Mouse (Mus musculus) G1E (cell line): ENCODE measurements around the gene N4bp2l1. TPM values are rescaled to one million over a fixed set of nuclear protein-coding genes. Genes with fewer than 3 reads are reported as not detected.
A peak's percentile ranks its signal among the peaks of the same experiment; 100 is the strongest.
"Not testable (repeated sequence)": the region's sequence is repeated elsewhere in the genome, so short reads cannot be mapped to it uniquely, and the experiment has no call there.

Experiments used
- ATAC-seq: 2 replicates; pipeline ENCODE4 v1.8.0; 2016; ENCODE audit warnings: mild to moderate bottlenecking; ENCODE audit not compliant: insufficient number of reproducible peaks, poor library complexity, low FRiP score, severe bottlenecking; ENCODE audit errors: extremely low read depth
- DNase-seq: peaks from one replicate; pipeline ENCODE4 v3.0.0; 2012; ENCODE audit warnings: low spot score
- H3K27me3 ChIP-seq: 2 replicates; pipeline ENCODE4 v1.6.1; 2012; ENCODE audit warnings: mild to moderate bottlenecking, low read length, inconsistent platforms; ENCODE audit not compliant: insufficient read depth
- H3K36me3 ChIP-seq: replicated peaks from 2 replicates; pipeline ENCODE3; 2012; ENCODE audit warnings: mild to moderate bottlenecking, inconsistent platforms
- H3K4me1 ChIP-seq: 2 replicates; pipeline ENCODE4 v1.6.1; 2012; ENCODE audit warnings: low read depth, low read length, inconsistent platforms, mixed read lengths; ENCODE audit not compliant: insufficient read depth
- H3K4me3 ChIP-seq: 2 replicates; pipeline ENCODE4 v1.5.1; 2012; ENCODE audit warnings: low read depth, mild to moderate bottlenecking, inconsistent platforms, low read length, moderate library complexity, mixed read lengths
- H3K9me3 ChIP-seq: replicated peaks from 2 replicates; pipeline ENCODE4 v1.6.1; 2012; ENCODE audit warnings: inconsistent platforms
- CTCF ChIP-seq: IDR thresholded peaks from 2 replicates; pipeline ENCODE4 v1.5.1; 2012; ENCODE audit warnings: low read depth, low read length, inconsistent platforms, mixed read lengths
- GATA1 ChIP-seq: IDR thresholded peaks from 2 replicates; pipeline ENCODE4 v1.6.1; 2012; ENCODE audit warnings: borderline replicate concordance, low read length, inconsistent platforms, mixed read lengths
- GATA2 ChIP-seq: IDR thresholded peaks from 2 replicates; pipeline ENCODE4 v1.6.1; 2012; ENCODE audit warnings: low read depth, low read length, inconsistent platforms, borderline replicate concordance
- POLR2AphosphoS5 ChIP-seq: IDR thresholded peaks from 2 replicates; pipeline ENCODE4 v1.6.1; 2012; ENCODE audit warnings: low read depth, low read length, inconsistent platforms; ENCODE audit not compliant: insufficient replicate concordance
- TAL1 ChIP-seq: conservative IDR thresholded peaks from 2 replicates; pipeline ENCODE4 v1.6.1; 2012; ENCODE audit warnings: low read depth, low read length, inconsistent platforms, mixed read lengths
- polyA plus RNA-seq: library from polyadenylated mRNA; stranded (reverse); fragments of >175 nt; gene quantifications from 2 replicates; pipeline ENCODE4 v1.2.3, GENCODE M21; 2012
- total RNA-seq, 2 experiments: library from RNA; stranded (forward) in 1 of 2; stranded (reverse) in 1 of 2; fragments of 200-1000 nt in 1 of 2; fragments of >200 nt in 1 of 2; fragmentation: Nextera tagmentation in 1 of 2; gene quantifications; 2 replicates each; pipeline ENCODE4 v1.2.3; 2014 to 2017

The N4bp2l1 gene
- total RNA-seq (2014; fragmentation: Nextera tagmentation), result 9.1 and 12.0 TPM in 2 replicates
- total RNA-seq (2017), result 5.5 and 7.5 TPM in 2 replicates
- 4.0 and 4.6 TPM in 2 replicates for polyA plus RNA-seq

DNA sequence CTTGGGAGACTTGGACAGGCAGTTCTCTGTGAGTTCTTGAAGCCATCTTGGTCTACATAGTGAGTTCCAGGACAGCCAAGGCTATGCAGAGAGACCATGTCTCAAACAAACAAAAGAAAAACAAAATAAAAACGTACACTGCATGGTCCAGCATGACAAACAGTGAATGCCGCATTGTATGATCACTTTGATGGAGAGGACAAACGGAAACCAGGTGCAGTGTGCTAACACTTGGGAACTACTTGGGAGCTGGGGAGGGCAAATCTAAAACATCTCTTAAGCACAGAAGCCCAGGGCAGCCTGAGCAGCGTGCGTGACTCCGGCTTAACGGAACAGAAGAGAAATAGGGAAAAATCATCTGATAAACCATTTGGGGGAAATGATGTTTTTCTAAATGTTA, at the start of gene N4bp2l1:
Gene N4bp2l1 (minus strand): TSS at position 101 of the 400 bp plus-strand sequence.
- DNase-seq, result no peak
- no peak within 1 kb of the TSS for H3K4me3 ChIP-seq
- ATAC-seq, result no peak
- peaks cover 7% of the 10 kb centered on the region for H3K9me3 ChIP-seq
- H3K4me1 ChIP-seq, result peaks cover 62% of the 10 kb centered on the region
- peaks cover 28% of the 10 kb centered on the region for H3K27me3 ChIP-seq
- peaks cover 1% of the 10 kb centered on the region for H3K36me3 ChIP-seq
- no peak for TF ChIP-seq CTCF
- TF ChIP-seq GATA1, result no peak
- no peak for TF ChIP-seq GATA2
- no peak for TF ChIP-seq TAL1
- no peak for TF ChIP-seq POLR2AphosphoS5

DNA sequence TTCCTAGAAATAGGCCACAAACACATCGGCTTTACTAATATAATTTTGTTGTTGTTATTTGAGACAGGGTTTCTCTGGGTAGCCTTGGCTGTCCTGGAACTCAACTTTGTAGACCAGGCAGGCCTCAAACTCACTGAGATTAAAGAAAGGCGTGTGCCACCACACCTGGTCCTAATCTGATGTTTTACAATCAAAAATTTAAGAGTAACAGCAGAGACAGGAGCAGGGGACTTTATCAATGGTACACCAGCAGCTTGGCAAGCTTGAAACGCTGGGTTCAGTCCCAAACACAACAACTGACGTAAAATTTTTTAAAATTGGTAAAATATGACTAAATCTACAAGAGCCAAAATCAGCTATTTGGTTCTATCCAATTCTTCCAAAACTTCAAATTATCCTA, 47.9 kb upstream of the N4bp2l1 start:
- no peaks in the 10 kb centered on the region for H3K9me3 ChIP-seq
- H3K27me3 ChIP-seq, result no peaks in the 10 kb centered on the region
- no peak overlapping the region for H3K4me3 ChIP-seq
- DNase-seq (no peak), ATAC-seq (no peak)
- TF ChIP-seq POLR2AphosphoS5, result no peak
- TF ChIP-seq CTCF, result no peak
- TF ChIP-seq GATA2, result no peak
- TF ChIP-seq TAL1, result no peak
- no peak for TF ChIP-seq GATA1
- peaks cover 5% of the 10 kb centered on the region; the same call in 1 of the 2 replicates for H3K4me1 ChIP-seq
- H3K36me3 ChIP-seq, result peaks cover 61% of the 10 kb centered on the region

- DNase-seq, H3K4me1 ChIP-seq, H3K27me3 ChIP-seq, H3K9me3 ChIP-seq, H3K4me3 ChIP-seq, ATAC-seq: not testable (repeated sequence)
- peaks cover 56% of the 10 kb centered on the region for H3K36me3 ChIP-seq
These were observed 46.4 kb upstream of the N4bp2l1 start for GRCm38 (mm10) chr5:150643390-150643789.

- no peak overlapping the region for H3K4me3 ChIP-seq
- H3K4me1 ChIP-seq, result peaks cover 5% of the 10 kb centered on the region; the same call in 1 of the 2 replicates
- ATAC-seq (no peak), DNase-seq (no peak)
- H3K27me3 ChIP-seq, result no peaks in the 10 kb centered on the region
- H3K9me3 ChIP-seq, result no peaks in the 10 kb centered on the region
- TF ChIP-seq POLR2AphosphoS5 (no peak), GATA1 (no peak), GATA2 (no peak), TAL1 (no peak), CTCF (no peak)
- H3K36me3 ChIP-seq, result peaks cover 63% of the 10 kb centered on the region
These were observed 44.5 kb upstream of the N4bp2l1 start for GRCm38 (mm10) chr5:150641440-150641839.

DNA sequence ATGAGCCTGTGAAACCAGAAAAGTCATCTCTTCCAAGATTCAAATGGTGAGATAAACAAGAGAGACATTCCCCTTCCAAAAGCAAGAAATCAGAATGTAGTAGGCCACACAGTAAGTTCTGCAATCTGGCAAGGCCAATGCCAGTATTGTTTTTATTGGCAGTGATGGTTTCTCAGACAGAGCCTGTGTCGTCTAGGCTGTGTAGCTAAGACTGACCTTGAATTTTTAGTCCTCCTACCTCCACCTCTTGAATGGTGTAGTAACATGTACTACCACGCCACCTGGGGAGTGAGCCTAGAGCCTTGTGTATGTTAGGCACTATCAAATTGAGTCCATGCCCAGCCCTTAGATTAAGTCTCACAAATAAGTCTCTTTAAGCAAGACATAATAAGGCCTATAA, 32.7 kb upstream of the N4bp2l1 start:
- Histone ChIP-seq H3K4me3 (no peak overlapping the region), H3K4me1 (no peaks in the 10 kb centered on the region), H3K36me3 (peaks cover 52% of the 10 kb centered on the region), H3K9me3 (no peaks in the 10 kb centered on the region), H3K27me3 (no peaks in the 10 kb centered on the region)
- no peak for TF ChIP-seq TAL1
- TF ChIP-seq GATA2, result no peak
- TF ChIP-seq CTCF, result no peak
- no peak for TF ChIP-seq GATA1
- DNase-seq (no peak), ATAC-seq (no peak)

DNA sequence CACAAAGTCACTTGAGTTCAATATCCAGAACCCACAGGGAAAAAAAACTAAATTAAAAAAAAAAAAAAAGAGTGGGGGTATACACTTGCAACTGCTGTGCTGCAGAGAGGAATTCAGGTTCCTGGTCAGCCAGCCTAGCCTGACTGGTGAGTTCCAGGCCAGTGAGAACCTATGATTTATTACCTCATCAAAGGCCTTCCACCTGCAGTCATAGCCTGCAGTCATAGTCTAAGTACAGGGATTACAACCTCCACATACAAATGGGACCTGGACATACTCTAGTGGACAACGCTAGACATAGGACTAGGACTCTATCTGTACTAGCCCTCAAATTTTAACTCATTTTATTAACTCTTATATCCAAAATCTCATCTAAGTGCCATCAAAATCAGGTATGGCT, 32.3 kb upstream of the N4bp2l1 start:
- Histone ChIP-seq H3K4me3 (no peak overlapping the region), H3K27me3 (no peaks in the 10 kb centered on the region), H3K9me3 (no peaks in the 10 kb centered on the region), H3K36me3 (peaks cover 50% of the 10 kb centered on the region), H3K4me1 (no peaks in the 10 kb centered on the region)
- DNase-seq (no peak), ATAC-seq (no peak)
- no peak for TF ChIP-seq GATA2
- TF ChIP-seq POLR2AphosphoS5, result no peak
- no peak for TF ChIP-seq TAL1
- no peak for TF ChIP-seq CTCF
- TF ChIP-seq GATA1, result no peak

DNA sequence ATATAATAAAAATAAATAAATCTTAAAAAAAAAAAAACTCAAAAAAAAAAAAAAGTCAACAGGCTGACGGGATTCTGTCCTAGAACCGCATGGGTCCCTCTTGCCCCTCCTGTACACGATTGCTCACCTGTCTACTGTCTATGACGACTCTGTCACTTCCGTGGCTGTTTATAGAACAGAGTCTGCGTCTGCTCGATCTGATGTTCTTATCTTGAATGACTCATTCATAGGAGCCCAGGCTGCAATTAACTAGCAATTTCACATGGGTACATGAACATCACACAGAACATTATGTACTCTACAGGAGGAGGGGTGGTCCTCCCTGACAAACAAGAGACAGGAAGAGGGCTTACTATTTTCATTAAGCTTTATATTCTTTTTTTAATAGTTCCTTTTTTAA, 28.5 kb upstream of the N4bp2l1 start:
- ATAC-seq (peak; percentile 65), DNase-seq (no peak)
- Histone ChIP-seq H3K27me3 (no peaks in the 10 kb centered on the region), H3K36me3 (peaks cover 42% of the 10 kb centered on the region), H3K4me3 (no peak overlapping the region), H3K4me1 (no peaks in the 10 kb centered on the region; the same call in 1 of the 2 replicates), H3K9me3 (no peaks in the 10 kb centered on the region)
- TF ChIP-seq GATA2 (no peak), GATA1 (no peak), CTCF (no peak), POLR2AphosphoS5 (no peak), TAL1 (no peak)
